Mouse (Mus musculus): ENCODE data around the gene Carm1.

GRCm38 (mm10) chr9:21604119-21604518 is 57.4 kb downstream of the Carm1 start:
- no peak for TF ChIP-seq CTCF (IDR thresholded peaks at IDR 0.05; ENCODE audit: borderline replicate concordance, extremely low read depth, insufficient read depth, insufficient read length)
- TF ChIP-seq POLR2A (IDR thresholded peaks at IDR 0.05; ENCODE audit: borderline replicate concordance, extremely low read depth, insufficient read depth, insufficient read length, poor library complexity, severe bottlenecking), result no peak
